Mouse (Mus musculus) embryonic fibroblast, embryonic 13.5 days (primary cell): ENCODE data around the gene Alg14.

ENCODE experiments used
- CTCF ChIP-seq: IDR thresholded peaks from 2 replicates; pipeline ENCODE4 v1.5.1; 2011; ENCODE audit warnings: mild to moderate bottlenecking, control low read depth, low read length, moderate library complexity, borderline replicate concordance; ENCODE audit not compliant: insufficient read depth
- POLR2A ChIP-seq: IDR thresholded peaks from 2 replicates; pipeline ENCODE4 v1.6.1; 2011; ENCODE audit warnings: low read depth, mild to moderate bottlenecking, control low read depth, low read length, moderate library complexity

GRCm38 (mm10) chr3:121309429-121309828 lies 17.9 kb downstream of the Alg14 start:
- TF ChIP-seq POLR2A (no peak), CTCF (no peak)
